Mouse (Mus musculus) intestine, embryonic 15.5 days (tissue): ENCODE measurements around the gene Stk19. TPM values are rescaled to one million over a fixed set of nuclear protein-coding genes. Genes with fewer than 3 reads are reported as not detected.

Source experiments
- polyA plus RNA-seq: library from polyadenylated mRNA; unstranded; fragments of >200 nt; fragmentation: Nextera tagmentation; extraction: Ambion mirVana; gene quantifications from 2 replicates; pipeline ENCODE4 v1.2.1, GENCODE M21; 2015

Gene Stk19
- polyA plus RNA-seq, 1 experiment from 2014 or later, result 25.1 TPM

Other genes starting within 250 kb of the Stk19 start
- gene Gpsm3, start 247.1 kb downstream of the Stk19 start, polyA plus RNA-seq, result 10.1 TPM in 2 replicates
- gene Pbx2, start 245.7 kb downstream of the Stk19 start, polyA plus RNA-seq, result 8.0 and 8.8 TPM in 2 replicates
- gene Ager, start 239.1 kb downstream of the Stk19 start, polyA plus RNA-seq, result 2.7 and 3.0 TPM in 2 replicates
- 165 and 174 TPM in 2 replicates for gene Rnf5, start 233.3 kb downstream of the Stk19 start, polyA plus RNA-seq
- 51.2 and 60.8 TPM in 2 replicates for gene Agpat1, start 232.7 kb downstream of the Stk19 start, polyA plus RNA-seq
- gene Egfl8, start 221.0 kb downstream of the Stk19 start, polyA plus RNA-seq, result 3.0 and 3.4 TPM in 2 replicates
- gene Ppt2, start 208.4 kb downstream of the Stk19 start, polyA plus RNA-seq, result 27.8 and 29.6 TPM in 2 replicates
- gene Prrt1, start 207.4 kb downstream of the Stk19 start, polyA plus RNA-seq, result 0.40 and 0.49 TPM in 2 replicates
- 12.1 and 13.7 TPM in 2 replicates for gene Fkbpl, start 192.2 kb downstream of the Stk19 start, polyA plus RNA-seq
- gene Atf6b, start 189.8 kb downstream of the Stk19 start, polyA plus RNA-seq, result 67.5 and 68.2 TPM in 2 replicates
- gene Tnxb, start 166.4 kb downstream of the Stk19 start, polyA plus RNA-seq, result 1.1 and 1.3 TPM in 2 replicates
- 0.33 and 1.4 TPM in 2 replicates for gene C4b, start 93.1 kb downstream of the Stk19 start, polyA plus RNA-seq
- 0.38 and 18.1 TPM in 2 replicates for gene Cyp21a1, start 32.4 kb downstream of the Stk19 start, polyA plus RNA-seq
- 51.8 and 58.6 TPM in 2 replicates for gene Dxo, start 74 bp upstream of the Stk19 start, polyA plus RNA-seq
- 39.9 and 42.5 TPM in 2 replicates for gene Skiv2l, start 13.3 kb upstream of the Stk19 start, polyA plus RNA-seq
- 98.4 and 106 TPM in 2 replicates for gene Nelfe, start 13.4 kb upstream of the Stk19 start, polyA plus RNA-seq
- gene Cfb, start 25.6 kb upstream of the Stk19 start, polyA plus RNA-seq, result 52.1 and 63.5 TPM in 2 replicates
- gene Zbtb12, start 42.5 kb upstream of the Stk19 start, polyA plus RNA-seq, result 2.5 and 2.8 TPM in 2 replicates
- gene Gm20547, start 45.1 kb upstream of the Stk19 start, polyA plus RNA-seq, result not detected in 2 replicates
- 14.9 and 16.0 TPM in 2 replicates for gene C2, start 61.3 kb upstream of the Stk19 start, polyA plus RNA-seq
- gene Ehmt2, start 61.5 kb upstream of the Stk19 start, polyA plus RNA-seq, result 61.2 and 67.6 TPM in 2 replicates
- gene Slc44a4, start 77.5 kb upstream of the Stk19 start, polyA plus RNA-seq, result 56.2 and 60.4 TPM in 2 replicates
- 118 and 134 TPM in 2 replicates for gene Neu1, start 94.3 kb upstream of the Stk19 start, polyA plus RNA-seq
- gene Hspa1b, start 122.3 kb upstream of the Stk19 start, polyA plus RNA-seq, result 0.43 TPM in 2 replicates
- gene Gm20481, start 133.0 kb upstream of the Stk19 start, polyA plus RNA-seq, result not detected in 2 replicates
- gene Hspa1a, start 135.2 kb upstream of the Stk19 start, polyA plus RNA-seq, result 6.2 and 6.3 TPM in 2 replicates
- gene Hspa1l, start 135.8 kb upstream of the Stk19 start, polyA plus RNA-seq, result 0.16 and 0.78 TPM in 2 replicates
- 187 and 190 TPM in 2 replicates for gene Lsm2, start 144.9 kb upstream of the Stk19 start, polyA plus RNA-seq
- gene Vars, start 164.0 kb upstream of the Stk19 start, polyA plus RNA-seq, result 117 and 141 TPM in 2 replicates
- 0.21 and 0.35 TPM in 2 replicates for gene Vwa7, start 179.6 kb upstream of the Stk19 start, polyA plus RNA-seq
- gene Sapcd1, start 191.1 kb upstream of the Stk19 start, polyA plus RNA-seq, result 11.4 and 13.5 TPM in 2 replicates
- 3.0 and 3.1 TPM in 2 replicates for gene Msh5, start 209.8 kb upstream of the Stk19 start, polyA plus RNA-seq
- 385 and 387 TPM in 2 replicates for gene Clic1, start 213.0 kb upstream of the Stk19 start, polyA plus RNA-seq
- 185 and 190 TPM in 2 replicates for gene Ddah2, start 222.1 kb upstream of the Stk19 start, polyA plus RNA-seq
- gene Ly6g6c, start 228.4 kb upstream of the Stk19 start, polyA plus RNA-seq, result not detected in 2 replicates
- gene Mpig6b, start 229.2 kb upstream of the Stk19 start, polyA plus RNA-seq, result 0.23 and 0.35 TPM in 2 replicates
- 1.9 and 2.6 TPM in 2 replicates for gene Ly6g6e, start 240.0 kb upstream of the Stk19 start, polyA plus RNA-seq
- 5.8 and 5.9 TPM in 2 replicates for gene Ly6g6d, start 241.1 kb upstream of the Stk19 start, polyA plus RNA-seq
- 0.24 and 0.33 TPM in 2 replicates for gene Ly6g6f, start 248.7 kb upstream of the Stk19 start, polyA plus RNA-seq